Mouse (Mus musculus) heart, adult 2 months (tissue): ENCODE measurements around the gene Mrpl2. TPM values are rescaled to one million over a fixed set of nuclear protein-coding genes. Genes with fewer than 3 reads are reported as not detected.
A peak's percentile ranks its signal among the peaks of the same experiment; 100 is the strongest.

ENCODE experiments used
- DNase-seq, 2 experiments: peaks; one replicate each; pipeline ENCODE4 v3.0.0; 2021
- H3K27ac ChIP-seq: fragments of 200-600 bp; 2 replicates; pipeline ENCODE4 v1.8.1; 2022
- H3K27me3 ChIP-seq: fragments of 200-500 bp; 2 replicates; pipeline ENCODE4 v1.6.1; 2012; ENCODE audit warnings: mild to moderate bottlenecking, low read length, inconsistent platforms, mixed read lengths; ENCODE audit not compliant: control insufficient read depth, insufficient read depth
- H3K36me3 ChIP-seq: fragments of 200-500 bp; 2 replicates; pipeline ENCODE4 v1.6.1; 2012; ENCODE audit warnings: low read length, inconsistent platforms; ENCODE audit not compliant: control insufficient read depth, insufficient read depth
- H3K4me1 ChIP-seq: fragments of 200-500 bp; 2 replicates; pipeline ENCODE4 v1.6.1; 2011; ENCODE audit warnings: low read length; ENCODE audit not compliant: control insufficient read depth, insufficient read depth
- H3K4me3 ChIP-seq: fragments of 200-600 bp; 2 replicates; pipeline ENCODE4 v1.8.1; 2022
- H3K79me2 ChIP-seq: fragments of 200-500 bp; replicated peaks from 2 replicates; pipeline ENCODE4 v1.6.1; 2012; ENCODE audit warnings: mild to moderate bottlenecking, inconsistent platforms, low read length, moderate library complexity, mixed read lengths; ENCODE audit not compliant: control insufficient read depth, insufficient read depth
- H3K9ac ChIP-seq: fragments of 200-500 bp; 2 replicates; pipeline ENCODE4 v1.6.1; 2012; ENCODE audit warnings: low read depth, mild to moderate bottlenecking, control low read depth, inconsistent platforms, low read length, mixed read lengths
- CTCF ChIP-seq: fragments of 200-600 bp; IDR thresholded peaks from 2 replicates; pipeline ENCODE4 v1.8.1; 2022; ENCODE audit warnings: antibody characterized with exemption, mild to moderate bottlenecking, moderate library complexity
- EP300 ChIP-seq: fragments of 200-500 bp; IDR thresholded peaks from 2 replicates; pipeline ENCODE4 v1.6.1; 2011; ENCODE audit warnings: low read depth, low read length, control low read depth; ENCODE audit not compliant: insufficient read depth
- POLR2A ChIP-seq: fragments of 200-500 bp; IDR thresholded peaks from 2 replicates; pipeline ENCODE4 v1.6.1; 2011; ENCODE audit warnings: mild to moderate bottlenecking, low read depth, low read length, control low read depth; ENCODE audit not compliant: insufficient read depth
- WGBS: fragments of 180-500 bp; shearing (Covaris S2); methylation state at CpG from one replicate; pipeline ENCODE4 v1.1.7; 2018; 5-methylcytosine and 5-hydroxymethylcytosine counted together
- intact Hi-C: fragments of 180-260 bp; cut with DNase I; formaldehyde crosslinking; loops from one replicate; pipeline ENCODE4 v1.15.1; 2025
- polyA plus RNA-seq: library from polyadenylated mRNA; depleted of rRNA; stranded (reverse); fragments of >200 nt; gene quantifications from 2 replicates; pipeline ENCODE4 v1.2.3, GENCODE M21; 2012
- total RNA-seq, 2 experiments: library from RNA; stranded (reverse); gene quantifications; 2 replicates each; pipeline ENCODE4 v1.2.3; 2021

Mrpl2 gene
- total and polyA plus RNA-seq, 3 experiments: 87.8 to 132 (median 112) TPM

- DNase-seq: peak in 1 of 2 experiments; percentile 58
- Histone ChIP-seq H3K36me3 (no peaks in the 10 kb centered on the region), H3K79me2 (no peaks in the 10 kb centered on the region; the same call in 1 of the 2 replicates), H3K27me3 (no peaks in the 10 kb centered on the region), H3K9ac (peak overlapping the region; percentile 24; the same call in 1 of the 2 replicates), H3K4me1 (no peaks in the 10 kb centered on the region), H3K27ac (peak overlapping the region; percentile 16; the same call in 1 of the 2 replicates), H3K4me3 (no peak overlapping the region)
- 64% methylated on average over 16 of the region's 16 CpGs for WGBS
- intact Hi-C loops: no loop called here
- no peak for TF ChIP-seq POLR2A
- no peak for TF ChIP-seq CTCF
- no peak for TF ChIP-seq EP300
Observed at GRCm38 (mm10) chr17:46667712-46668111, 21.7 kb downstream of the Mrpl2 start.

- Histone ChIP-seq H3K9ac (no peak overlapping the region), H3K4me1 (peaks cover 1% of the 10 kb centered on the region; the same call in 1 of the 2 replicates), H3K27me3 (no peaks in the 10 kb centered on the region), H3K36me3 (no peaks in the 10 kb centered on the region), H3K27ac (no peak overlapping the region), H3K4me3 (no peak overlapping the region), H3K79me2 (no peaks in the 10 kb centered on the region; the same call in 1 of the 2 replicates)
- DNase-seq: no peak
- no peak for TF ChIP-seq POLR2A
- TF ChIP-seq CTCF: no peak
- no peak for TF ChIP-seq EP300
- WGBS: 96% methylated on average over 10 of the region's 10 CpGs
- intact Hi-C loops: no loop called here
Observed at GRCm38 (mm10) chr17:46669911-46670310, 23.9 kb downstream of the Mrpl2 start.

- intact Hi-C loops: no loop called here
- peaks cover 3% of the 10 kb centered on the region; the same call in 1 of the 2 replicates for H3K4me1 ChIP-seq
- H3K4me3 ChIP-seq: peak within 1 kb of the TSS; percentile 60
- H3K27me3 ChIP-seq: no peaks in the 10 kb centered on the region
- H3K36me3 ChIP-seq: no peaks in the 10 kb centered on the region
- peak within 1 kb of the TSS; percentile 80 for H3K27ac ChIP-seq
- WGBS: under 1% methylated on average over 43 of the region's 43 CpGs
- H3K79me2 ChIP-seq: no peaks in the 10 kb centered on the region; the same call in 1 of the 2 replicates
- TF ChIP-seq EP300: peak; percentile 82; the same call in 1 of the 2 replicates
- peak; percentile 91 for TF ChIP-seq POLR2A
- no peak for TF ChIP-seq CTCF
- DNase-seq: peak; percentile 92 to 93
- peak within 1 kb of the TSS; percentile 80 for H3K9ac ChIP-seq
Observed at GRCm38 (mm10) chr17:46673850-46674529, 28.0 kb downstream of the Mrpl2 start, which contains the start of gene Rrp36. TSS of gene Rrp36 (minus strand) at chr17:46674352.

GRCm38 (mm10) chr17:46674530-46675283, 28.7 kb downstream of the Mrpl2 start:
- 28% methylated on average over 15 of the region's 15 CpGs for WGBS
- H3K79me2 ChIP-seq: no peaks in the 10 kb centered on the region; the same call in 1 of the 2 replicates
- H3K9ac ChIP-seq: peak overlapping the region; percentile 50
- peak overlapping the region; percentile 60 for H3K4me3 ChIP-seq
- no peaks in the 10 kb centered on the region for H3K36me3 ChIP-seq
- DNase-seq: no peak
- H3K27ac ChIP-seq: peak overlapping the region; percentile 80
- intact Hi-C loops: no loop called here
- no peaks in the 10 kb centered on the region for H3K27me3 ChIP-seq
- TF ChIP-seq CTCF: no peak
- TF ChIP-seq POLR2A: no peak
- TF ChIP-seq EP300: no peak
- H3K4me1 ChIP-seq: peaks cover 5% of the 10 kb centered on the region

GRCm38 (mm10) chr17:46678416-46678815, 32.4 kb downstream of the Mrpl2 start, which contains the start of gene Mea1:
TSS of gene Mea1 (plus strand) at chr17:46678793.
- no peak for TF ChIP-seq POLR2A
- TF ChIP-seq EP300: no peak
- TF ChIP-seq CTCF: no peak
- DNase-seq: peak; percentile 41 to 48
- Histone ChIP-seq H3K4me3 (peak within 1 kb of the TSS; percentile 95), H3K79me2 (no peaks in the 10 kb centered on the region), H3K27ac (peak within 1 kb of the TSS; percentile 95), H3K27me3 (no peaks in the 10 kb centered on the region), H3K4me1 (peaks cover 10% of the 10 kb centered on the region), H3K36me3 (no peaks in the 10 kb centered on the region), H3K9ac (peak within 1 kb of the TSS; percentile 52)
- whole genome bisulfite sequencing: 63% methylated on average over 9 of the region's 9 CpGs
- intact Hi-C loops: loop anchor here (2.0 kb wide), 1 partner anchor 16 kb away; no protein-coding TSS in a partner anchor
